Mouse (Mus musculus): ENCODE data around the gene Klk1b21.
"Not testable (repeated sequence)": the region's sequence is repeated elsewhere in the genome, so short reads cannot be mapped to it uniquely, and the experiment has no call there.

The Klk1b21 gene

GRCm38 (mm10) chr7:44102028-44102427, at the start of gene Klk1b21:
TSS of gene Klk1b21 (plus strand) at chr7:44102328.
- not testable (repeated sequence) for DNase-seq (ENCODE audit: low spot score in 2 of 2)

GRCm38 (mm10) chr7:44072117-44072516, 30.0 kb upstream of the Klk1b21 start:
- DNase-seq (ENCODE audit: low spot score in 2 of 2), result no peak

- DNase-seq (ENCODE audit: low spot score in 2 of 2), result no peak
These were observed 24.4 kb upstream of the Klk1b21 start for GRCm38 (mm10) chr7:44077703-44078102.

- DNase-seq (ENCODE audit: low spot score in 2 of 2), result no peak
These were observed 6.0 kb upstream of the Klk1b21 start for GRCm38 (mm10) chr7:44096111-44096510.

GRCm38 (mm10) chr7:44112373-44112772, 10.2 kb downstream of the Klk1b21 start, which contains the start of gene Klk1b22:
TSS of gene Klk1b22 (plus strand) at chr7:44112673.
- DNase-seq (ENCODE audit: low spot score in 2 of 2), result no peak

GRCm38 (mm10) chr7:44123445-44123844, 21.3 kb downstream of the Klk1b21 start:
- no peak for DNase-seq (ENCODE audit: low spot score in 2 of 2)

GRCm38 (mm10) chr7:44136467-44136866, 34.3 kb downstream of the Klk1b21 start, which contains the start of gene Klk1b16:
TSS of gene Klk1b16 (plus strand) at chr7:44136767.
- no peak for DNase-seq (ENCODE audit: low spot score in 2 of 2)

Data from right cerebral cortex, postnatal 36 days (tissue).